Mouse (Mus musculus): Measurements from ENCODE around the gene 2310022B05Rik.
A peak's percentile ranks its signal among the peaks of the same experiment; 100 is the strongest.

DNA sequence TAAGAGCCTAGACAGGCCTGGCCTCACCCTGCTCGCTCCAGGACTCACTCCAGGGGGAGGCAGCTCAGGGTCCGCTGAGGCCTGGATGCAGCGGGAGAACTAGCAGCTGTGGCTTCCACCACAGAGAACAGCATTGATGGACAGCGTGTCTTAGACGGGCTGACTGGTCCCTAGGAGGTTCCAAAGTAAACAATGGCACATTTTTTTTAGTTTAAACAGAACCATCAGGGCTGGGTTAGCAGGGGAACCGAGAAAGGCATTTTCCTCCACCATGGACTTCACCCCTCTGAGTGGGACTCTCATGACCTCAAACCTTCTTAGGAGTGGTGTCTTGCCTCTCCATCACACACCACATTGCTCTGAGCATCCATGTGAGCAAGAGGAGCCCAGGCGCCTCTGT lies 31.2 kb downstream of the 2310022B05Rik start:
- TF ChIP-seq POLR2A (IDR thresholded peaks at IDR 0.05; ENCODE audit: insufficient read length, low read depth) = no peak
- TF ChIP-seq USF1 (IDR thresholded peaks at IDR 0.05; ENCODE audit: low read depth) = no peak
- no peak for TF ChIP-seq SRF (IDR thresholded peaks at IDR 0.05; ENCODE audit: control insufficient read depth, insufficient read length, low read depth)
- no peak for TF ChIP-seq CEBPB (IDR thresholded peaks at IDR 0.05; ENCODE audit: insufficient read depth, poor library complexity, severe bottlenecking)
- no peak for TF ChIP-seq REST (IDR thresholded peaks at IDR 0.05; ENCODE audit: insufficient read depth, insufficient read length)
- no peak for TF ChIP-seq E2F4 (IDR thresholded peaks at IDR 0.05; ENCODE audit: insufficient read depth)
- TF ChIP-seq MAX (IDR thresholded peaks at IDR 0.05; ENCODE audit: low read depth) = no peak
- no peak for TF ChIP-seq TCF12 (IDR thresholded peaks at IDR 0.05; ENCODE audit: insufficient read depth, poor library complexity, severe bottlenecking)
- peak in 1 of 3 experiments; percentile 50 for TF ChIP-seq MYOG (IDR thresholded peaks at IDR 0.05; ENCODE audit: control insufficient read depth in 1 of 3, insufficient read depth in 1 of 3, insufficient read length in 2 of 3, low read depth in 2 of 3)
- peak in 2 of 3 experiments; percentile 12 to 73 for TF ChIP-seq MYOD1 (IDR thresholded peaks at IDR 0.05; ENCODE audit: control insufficient read depth in 1 of 3, insufficient read length in 2 of 3, low read depth in 2 of 3)
